Mouse (Mus musculus): Measurements from ENCODE around the gene Itih3.

The Itih3 gene

GRCm38 (mm10) chr14:30899972-30900371, 23.6 kb downstream of the Itih3 start:
- DNase-seq, result no peak

- DNase-seq, result peak; percentile 3
These were observed 35.3 kb downstream of the Itih3 start for GRCm38 (mm10) chr14:30888271-30888732.

DNA sequence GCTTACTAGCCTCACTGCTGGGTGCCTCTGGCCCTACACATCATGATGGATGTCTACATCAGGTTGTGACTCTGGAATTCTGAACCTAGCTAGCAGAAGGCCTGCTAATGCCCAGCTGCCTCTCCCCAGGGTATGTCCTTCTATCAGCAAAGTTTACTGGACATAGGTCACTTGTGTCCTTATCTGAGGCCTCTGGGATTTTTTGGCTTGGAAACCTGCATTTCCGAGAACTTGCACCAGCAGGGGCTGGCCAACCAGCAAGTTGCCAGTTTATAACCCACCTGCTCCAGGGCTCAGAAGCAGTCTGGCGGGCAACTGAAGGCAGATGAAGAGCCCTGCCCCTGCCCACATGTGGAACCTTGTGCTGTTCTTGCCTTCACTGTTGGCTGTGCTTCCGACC, 37.4 kb downstream of the Itih3 start, which contains the start of gene Itih4:
Gene Itih4, plus strand, starts transcription at position 273 of the 400 bp plus-strand sequence.
- DNase-seq, result no peak

DNA sequence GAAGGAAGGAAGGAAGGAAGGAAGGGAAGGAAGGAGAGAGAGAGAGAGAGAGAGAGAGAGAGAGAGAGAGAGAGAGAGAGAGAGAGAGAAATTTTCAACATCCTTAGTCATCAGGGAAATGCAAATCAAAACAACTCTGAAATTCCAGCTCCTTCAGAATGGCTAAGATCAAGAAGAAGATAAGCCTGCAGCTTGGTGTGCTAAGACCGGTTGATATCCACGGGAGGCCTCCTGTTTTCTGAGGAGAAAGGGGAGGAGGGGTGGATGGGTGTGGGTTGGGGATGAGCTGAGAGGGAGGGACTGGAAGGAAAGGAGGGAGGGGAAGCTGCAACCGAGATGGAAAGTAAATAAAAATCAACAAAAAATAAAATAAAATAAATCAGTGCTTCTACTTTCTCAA, 38.3 kb downstream of the Itih3 start:
- DNase-seq, result no peak

GRCm38 (mm10) chr14:30881718-30882108, 41.8 kb downstream of the Itih3 start:
- DNase-seq, result no peak

DNA sequence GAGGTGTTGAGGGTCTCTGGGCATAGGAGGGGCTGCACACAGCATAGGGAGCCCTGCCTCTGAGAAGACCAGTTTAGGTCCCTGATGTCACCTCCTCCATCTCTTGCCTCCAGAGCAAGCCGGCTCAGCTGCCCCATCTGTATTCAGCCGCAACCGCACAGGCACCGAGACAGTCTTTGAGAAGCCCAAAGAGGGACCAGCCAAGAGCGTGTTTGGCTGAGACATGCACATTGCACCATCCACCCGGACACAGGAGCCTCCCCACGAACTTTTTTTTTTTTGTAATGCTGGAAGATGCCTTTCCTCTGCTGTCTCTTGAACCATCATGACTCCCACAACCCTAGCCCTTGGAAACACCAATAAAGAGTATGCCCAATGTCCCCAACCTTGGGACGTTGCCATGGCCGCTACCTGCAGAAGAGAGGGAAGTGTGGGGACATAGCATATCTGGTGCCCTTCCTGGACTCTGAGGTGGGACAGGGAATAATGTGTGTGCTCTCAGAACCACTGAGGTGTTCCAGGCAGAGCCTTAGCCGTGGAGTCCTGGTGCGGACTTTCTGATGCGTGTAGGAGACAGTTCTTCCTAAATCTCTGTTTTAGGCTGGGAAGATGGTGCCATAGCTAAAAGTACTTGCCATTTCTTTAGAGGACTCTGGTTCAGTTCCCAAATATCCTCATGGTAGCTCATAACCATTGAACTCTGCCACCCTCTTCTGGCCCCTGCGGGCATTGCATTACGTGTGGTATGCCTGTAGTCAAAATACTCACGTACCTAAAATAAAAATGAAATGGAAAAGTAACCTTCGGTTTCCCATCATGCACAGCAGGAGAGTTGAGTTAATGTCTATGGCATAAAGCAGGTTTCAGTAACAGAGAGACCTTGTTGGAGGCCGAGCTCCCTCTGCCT, 42.5 kb downstream of the Itih3 start:
- peak; percentile 32 for DNase-seq

DNA sequence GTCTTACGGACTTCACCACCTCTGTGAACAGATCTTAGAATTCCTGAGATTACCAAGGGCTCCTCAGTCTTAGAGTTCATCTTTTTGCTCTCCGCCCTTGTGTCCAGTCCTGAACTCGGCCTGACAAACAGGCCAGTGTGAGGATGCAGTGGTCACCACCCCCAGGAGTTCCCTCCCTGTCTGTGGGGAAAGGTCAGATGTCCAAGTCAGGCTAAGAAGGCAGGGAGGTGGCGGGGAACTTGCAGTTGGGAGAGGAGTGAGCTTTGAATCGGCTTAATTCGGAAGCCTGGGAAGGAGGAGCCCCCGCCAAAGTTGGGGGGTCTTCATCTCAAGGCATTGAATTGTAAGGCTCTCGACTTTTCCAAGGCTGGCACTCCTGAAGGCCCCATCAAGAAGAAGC, 43.3 kb downstream of the Itih3 start:
- no peak for DNase-seq

DNA sequence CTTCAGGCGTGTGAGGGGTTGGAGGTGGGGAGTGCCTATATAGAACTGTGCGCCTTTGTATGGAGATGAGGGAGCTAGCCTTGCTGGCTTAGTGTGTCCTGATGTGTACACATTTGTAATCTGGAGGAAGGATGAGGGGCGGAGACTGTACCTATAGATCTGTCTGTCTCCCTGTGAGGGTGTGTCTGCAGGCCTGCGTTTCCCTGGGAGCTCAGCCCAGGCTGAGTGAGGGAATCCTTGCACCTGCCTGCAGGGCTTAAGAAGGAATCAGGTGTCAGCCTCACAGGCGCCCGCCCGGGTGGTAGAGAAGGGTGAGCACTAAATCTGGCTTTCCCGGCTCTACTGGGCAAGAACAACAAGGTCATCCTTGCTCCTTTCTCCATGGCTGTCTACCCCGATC, 43.8 kb downstream of the Itih3 start:
- no peak for DNase-seq

DNA sequence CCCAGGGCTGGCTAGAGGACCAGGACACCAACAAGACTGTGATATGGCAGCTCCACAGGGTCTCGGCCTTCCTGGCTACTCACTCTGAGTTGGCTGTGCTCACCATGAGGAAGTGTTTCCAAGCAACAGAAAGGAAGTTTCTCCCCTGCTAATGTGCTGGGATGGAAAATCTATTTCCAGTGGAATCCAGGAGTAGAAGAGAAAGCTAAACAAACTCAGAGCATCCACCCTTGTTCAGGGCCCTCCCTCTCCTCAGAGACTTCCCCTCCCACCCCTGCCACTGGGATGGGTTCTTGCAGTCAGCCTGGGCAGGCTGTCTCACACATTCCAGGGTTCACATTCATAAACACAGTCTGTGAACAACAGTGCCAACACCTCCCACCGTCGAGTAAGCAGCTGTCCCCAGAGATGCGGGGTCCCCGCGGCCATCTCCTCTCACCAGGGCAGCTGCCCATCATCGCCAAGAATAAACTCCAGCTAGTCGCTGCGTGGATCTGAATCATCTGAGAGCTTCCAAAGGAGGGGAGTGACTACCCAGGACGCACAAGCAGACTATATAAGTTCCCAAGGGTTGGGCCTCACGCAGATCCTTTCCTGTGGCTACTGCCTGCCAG, 44.5 kb downstream of the Itih3 start, which contains the start of gene Mustn1:
Gene Mustn1, plus strand, starts transcription at position 243 of the 614 bp plus-strand sequence.
- DNase-seq, result no peak

- no peak for DNase-seq
These were observed 45.7 kb downstream of the Itih3 start for GRCm38 (mm10) chr14:30877827-30878226.

DNA sequence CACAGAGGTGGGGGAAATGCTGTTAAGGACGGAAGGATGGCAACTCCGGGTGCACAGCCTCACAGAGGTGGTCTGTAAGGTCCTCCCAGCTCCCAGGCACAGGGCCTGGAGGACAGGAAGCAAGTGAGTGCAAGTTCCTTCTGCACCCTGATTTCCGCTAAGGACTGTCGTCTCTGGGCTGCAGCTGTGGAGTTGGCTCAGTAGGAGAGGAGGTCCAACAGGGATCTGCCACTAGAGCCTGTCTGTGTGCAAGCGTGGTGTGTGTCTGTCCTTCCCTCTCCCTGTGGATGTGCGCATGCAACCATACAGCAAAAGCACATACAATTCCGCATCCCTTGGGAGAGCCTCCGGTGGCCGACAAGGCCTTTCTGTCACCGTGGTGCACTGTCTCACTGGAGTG, 47.1 kb downstream of the Itih3 start:
- DNase-seq, result no peak

GRCm38 (mm10) chr14:30875955-30876354, 47.6 kb downstream of the Itih3 start:
- no peak for DNase-seq

DNA sequence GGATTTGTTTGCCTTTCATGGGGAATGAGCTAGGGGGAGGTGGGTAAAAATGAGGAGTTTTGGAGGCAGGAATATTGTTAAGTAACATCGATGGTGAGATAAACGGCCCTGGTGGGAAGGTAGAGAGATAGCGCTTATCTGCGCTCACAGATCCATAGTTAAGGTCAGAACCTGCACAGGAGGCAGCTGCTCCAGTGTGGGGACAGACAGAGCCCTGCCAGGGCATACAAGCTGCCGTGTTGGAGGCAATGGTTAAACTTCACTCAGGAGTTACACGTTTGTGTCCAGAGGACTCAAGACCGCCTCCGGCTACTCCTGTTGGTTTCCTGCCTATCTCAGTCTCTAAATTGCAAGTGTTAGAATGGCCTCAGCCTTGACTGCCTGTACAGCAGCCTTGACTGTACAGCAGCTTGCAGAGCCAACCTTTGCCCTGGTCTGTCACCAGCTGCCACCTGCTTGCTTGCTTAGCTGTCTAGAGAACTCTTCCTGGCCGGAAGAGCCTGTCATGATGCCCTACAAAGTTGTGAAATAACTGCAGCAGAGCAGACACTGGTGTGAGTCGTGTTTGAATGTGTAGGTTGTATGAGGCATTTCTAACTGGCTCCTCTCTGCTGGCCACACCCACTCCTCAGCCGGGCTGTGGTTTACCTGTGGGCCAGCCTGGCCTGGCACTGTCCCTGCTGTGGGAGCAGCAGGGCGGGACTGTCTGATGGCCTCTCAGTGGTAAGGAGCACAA, 48.3 kb downstream of the Itih3 start:
- no peak for DNase-seq

DNA sequence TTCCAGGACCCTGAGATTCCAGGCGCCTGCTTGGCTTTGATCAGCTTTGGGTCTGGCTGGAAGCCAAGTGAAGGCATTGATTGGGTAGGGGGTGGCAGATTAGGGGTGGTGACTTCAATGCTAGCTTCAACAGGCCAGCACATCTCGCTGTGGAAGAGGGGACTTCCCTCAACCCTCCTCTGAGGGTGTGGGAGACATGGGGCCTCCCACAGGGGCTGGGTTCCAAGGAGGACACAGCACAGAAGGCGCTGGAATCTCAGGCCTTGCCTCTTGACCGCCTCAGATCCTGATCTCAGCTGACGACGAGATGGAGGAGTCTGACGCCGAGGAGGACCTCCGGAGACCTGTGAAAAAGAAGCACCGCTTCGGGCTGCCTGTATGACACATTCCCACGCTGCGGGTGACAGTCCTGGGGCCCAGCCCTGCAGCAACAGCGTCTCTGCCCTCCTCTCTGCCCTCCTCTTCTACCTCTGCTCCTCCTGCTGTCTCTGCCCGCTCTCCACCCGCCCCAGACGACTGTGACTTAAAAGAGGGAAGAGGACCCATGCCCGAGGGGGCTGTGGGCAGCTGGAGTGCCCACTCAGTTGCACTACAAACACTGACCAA, 49.4 kb downstream of the Itih3 start:
- DNase-seq, result no peak

DNA sequence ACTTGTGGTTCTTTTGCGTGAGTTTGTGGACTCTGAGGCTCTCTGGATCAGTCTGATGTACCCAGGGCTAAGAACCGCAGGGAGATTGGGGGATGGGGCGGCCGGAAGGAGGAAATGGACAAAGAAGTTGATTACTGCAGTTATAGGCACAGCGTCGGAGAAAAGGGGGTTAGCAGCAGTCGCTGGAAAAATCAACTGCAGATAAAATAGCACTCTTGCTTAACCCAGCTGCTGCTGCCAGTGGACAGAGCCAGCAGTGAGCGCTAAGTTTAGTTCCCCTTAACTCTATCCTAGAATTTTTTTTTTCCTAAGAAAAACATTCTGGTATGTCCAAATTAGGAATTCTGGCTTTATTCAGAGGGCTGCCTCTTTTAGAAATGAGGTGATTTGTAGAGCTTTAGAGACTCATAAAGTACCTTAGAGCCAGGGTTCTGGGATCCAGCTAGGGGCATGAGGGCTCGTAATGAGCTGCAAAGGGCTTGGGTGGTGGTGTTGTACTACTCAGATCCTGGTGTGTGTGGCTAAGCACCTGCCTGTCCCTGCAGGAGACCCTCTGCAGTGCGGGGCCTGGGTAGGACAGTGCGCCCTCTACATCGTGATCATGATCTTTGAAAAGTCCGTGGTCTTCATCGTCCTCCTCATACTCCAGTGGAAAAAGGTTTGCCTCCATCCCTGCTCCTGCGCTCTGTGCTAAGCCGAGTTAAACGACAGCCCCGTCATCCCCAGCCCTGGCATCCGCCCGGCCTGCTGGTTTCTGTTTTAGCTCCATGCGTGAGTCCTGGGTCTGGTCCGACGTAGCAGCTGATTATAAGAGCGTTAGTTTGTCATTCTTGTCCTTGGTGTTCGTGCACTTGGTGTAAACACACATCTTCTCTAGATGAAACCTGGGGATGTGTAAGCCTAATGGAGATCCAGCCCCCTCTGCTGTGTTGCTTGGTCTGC, 53.1 kb downstream of the Itih3 start:
- DNase-seq, result no peak

DNA sequence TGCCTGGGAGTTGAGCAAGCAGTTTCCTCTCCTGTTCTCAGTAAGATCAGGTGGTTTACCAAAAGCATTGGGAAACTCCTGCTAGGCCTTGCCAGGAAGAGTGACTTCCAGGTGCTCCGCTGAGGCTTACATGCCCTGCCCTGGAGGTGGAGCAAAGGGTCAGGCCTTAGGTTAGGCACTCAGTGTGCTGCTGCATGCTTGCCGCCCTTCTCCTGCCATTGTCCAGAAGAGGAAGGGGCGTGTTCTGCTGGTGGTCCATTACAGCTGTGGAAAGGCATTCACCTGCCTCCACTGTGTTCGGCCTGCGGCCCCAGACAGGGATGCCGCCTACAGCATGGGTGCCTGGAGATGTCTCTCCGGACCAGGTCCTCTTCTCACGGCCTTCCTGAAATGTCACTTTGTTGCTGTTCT, 54.2 kb downstream of the Itih3 start:
- DNase-seq, result no peak

GRCm38 (mm10) chr14:30868826-30869225, 54.7 kb downstream of the Itih3 start:
- no peak for DNase-seq

GRCm38 (mm10) chr14:30867042-30867441, 56.5 kb downstream of the Itih3 start:
- peak; percentile 58 for DNase-seq

DNA sequence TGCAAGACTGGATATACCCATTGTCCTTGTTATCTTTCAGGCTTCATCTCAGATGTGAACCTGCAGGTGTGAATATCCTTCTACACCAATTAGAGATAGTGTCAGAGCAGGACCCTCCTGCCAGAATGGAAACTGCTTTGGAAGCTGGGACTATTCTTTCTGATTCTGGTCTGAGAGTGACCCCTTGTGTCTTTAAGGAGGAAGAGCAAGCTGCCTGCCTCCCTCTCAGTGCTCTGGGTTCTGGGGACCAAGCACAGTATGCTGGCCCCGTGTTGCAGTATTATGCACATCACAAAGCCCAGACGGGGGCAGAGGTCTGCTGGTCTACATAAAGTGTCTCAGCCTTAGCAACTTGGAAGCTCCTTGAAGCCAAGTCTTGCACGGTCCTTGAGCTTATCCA, 58.2 kb downstream of the Itih3 start:
- no peak for DNase-seq

- no peak for DNase-seq
These were observed 61.2 kb downstream of the Itih3 start for GRCm38 (mm10) chr14:30862368-30862767.

DNA sequence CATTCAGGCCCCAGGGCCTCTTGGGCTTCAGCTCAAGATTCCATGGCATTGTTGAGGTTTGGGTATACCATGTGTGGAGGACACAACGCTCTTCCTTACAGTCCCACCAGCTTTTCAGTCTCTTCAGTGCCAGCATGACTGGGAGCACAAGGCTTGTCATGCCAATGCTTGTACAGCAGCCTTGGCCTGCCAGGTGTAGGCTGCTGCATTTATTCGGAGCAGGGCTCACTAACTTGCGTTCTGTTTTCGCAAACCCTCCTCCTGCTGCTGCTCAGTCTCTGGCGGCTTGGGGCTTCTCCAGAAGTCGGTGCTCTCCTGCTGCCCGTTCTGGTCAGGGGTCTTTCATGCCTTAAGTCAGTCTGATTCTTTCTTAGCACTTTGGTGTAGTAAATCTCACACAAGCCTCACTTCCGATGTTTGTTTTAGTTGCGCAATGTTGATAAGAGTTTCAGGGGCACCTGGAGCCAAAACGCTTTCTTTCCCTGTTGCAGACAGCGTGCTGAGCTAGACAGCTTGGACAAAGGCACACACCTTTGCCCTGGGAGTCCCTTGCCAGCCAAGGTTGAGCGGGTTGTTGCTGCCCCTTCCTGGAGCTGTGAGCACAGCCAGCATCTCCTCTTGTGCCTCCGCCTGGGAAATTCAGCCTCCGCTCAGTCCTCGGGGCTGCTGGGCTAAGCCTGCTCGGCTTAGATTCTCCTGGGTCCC, 62.0 kb downstream of the Itih3 start:
- DNase-seq, result no peak

Data from thymus, postnatal 25 days (tissue).